Mouse (Mus musculus) myocyte (in vitro differentiated cells): ENCODE results near the gene Jmjd4. TPM values are rescaled to one million over a fixed set of nuclear protein-coding genes. Genes with fewer than 3 reads are reported as not detected.

Experiments used
- H3K27me3 ChIP-seq: one replicate; pipeline ENCODE4 v1.6.1; 2011; ENCODE audit not compliant: control insufficient read depth, insufficient read depth, insufficient read length
- H3K36me3 ChIP-seq: one replicate; pipeline ENCODE4 v1.6.1; 2011; ENCODE audit not compliant: control insufficient read depth, insufficient read depth
- H3K4me2 ChIP-seq: one replicate; pipeline ENCODE4 v1.6.1; 2011; ENCODE audit warnings: low read depth, control low read depth
- H3K4me3 ChIP-seq: one replicate; pipeline ENCODE4 v1.5.1; 2011; ENCODE audit warnings: mild to moderate bottlenecking, control low read depth, moderate library complexity
- H3K79me2 ChIP-seq: one replicate; pipeline ENCODE4 v1.6.1; 2011; ENCODE audit not compliant: control insufficient read depth, insufficient read depth
- H3ac ChIP-seq: one replicate; pipeline ENCODE4 v1.6.1; 2011; ENCODE audit not compliant: control insufficient read depth, insufficient read length
- CEBPB ChIP-seq: IDR thresholded peaks from 2 replicates; pipeline ENCODE4 v1.6.1; 2011; ENCODE audit warnings: mild to moderate bottlenecking, moderate library complexity; ENCODE audit not compliant: poor library complexity, insufficient read depth, severe bottlenecking
- E2F4 ChIP-seq: IDR thresholded peaks from one replicate; pipeline ENCODE4 v1.6.1; 2011; ENCODE audit warnings: mild to moderate bottlenecking, control low read depth, moderate library complexity; ENCODE audit not compliant: insufficient read depth
- MAX ChIP-seq: IDR thresholded peaks from one replicate; pipeline ENCODE4 v1.6.1; 2011; ENCODE audit warnings: low read depth, mild to moderate bottlenecking, control low read depth
- MYOD1 ChIP-seq, 3 experiments: IDR thresholded peaks; one replicate each; pipeline ENCODE4 v1.6.1; 2011; ENCODE audit warnings: control low read depth in 2 of 3, low read depth in 2 of 3, mild to moderate bottlenecking in 2 of 3, moderate library complexity in 1 of 3; ENCODE audit not compliant: insufficient read length in 2 of 3, control insufficient read depth in 1 of 3
- MYOG ChIP-seq, 3 experiments: IDR thresholded peaks; one replicate each; pipeline ENCODE4 v1.6.1; 2011; ENCODE audit warnings: control low read depth in 2 of 3, low read depth in 2 of 3, mild to moderate bottlenecking in 2 of 3; ENCODE audit not compliant: insufficient read length in 2 of 3, control insufficient read depth in 1 of 3, insufficient read depth in 1 of 3
- POLR2A ChIP-seq: IDR thresholded peaks from one replicate; pipeline ENCODE4 v1.6.1; 2011; ENCODE audit warnings: low read depth, mild to moderate bottlenecking, control low read depth, moderate library complexity; ENCODE audit not compliant: insufficient read length
- POLR2AphosphoS2 ChIP-seq: IDR thresholded peaks from one replicate; pipeline ENCODE4 v1.6.1; 2011; ENCODE audit warnings: low read depth, control low read depth; ENCODE audit not compliant: insufficient read length
- REST ChIP-seq: IDR thresholded peaks from one replicate; pipeline ENCODE4 v1.6.1; 2011; ENCODE audit warnings: mild to moderate bottlenecking, control low read depth, moderate library complexity; ENCODE audit not compliant: insufficient read depth, insufficient read length
- SRF ChIP-seq: IDR thresholded peaks from one replicate; pipeline ENCODE4 v1.6.1; 2011; ENCODE audit warnings: low read depth; ENCODE audit not compliant: control insufficient read depth, insufficient read length
- TCF12 ChIP-seq: IDR thresholded peaks from one replicate; pipeline ENCODE4 v1.6.1; 2011; ENCODE audit warnings: mild to moderate bottlenecking, control low read depth; ENCODE audit not compliant: poor library complexity, insufficient read depth, severe bottlenecking
- TCF3 ChIP-seq: IDR thresholded peaks from one replicate; pipeline ENCODE4 v1.6.1; 2011; ENCODE audit warnings: low read depth, control low read depth; ENCODE audit not compliant: insufficient read length
- USF1 ChIP-seq: IDR thresholded peaks from one replicate; pipeline ENCODE4 v1.6.1; 2011; ENCODE audit warnings: low read depth, mild to moderate bottlenecking, control low read depth, moderate library complexity
- polyA plus RNA-seq: library from polyadenylated mRNA; unstranded; fragments of >200 nt; fragmentation: generic; extraction: Trizol; gene quantifications from one replicate; pipeline ENCODE4 v1.2.1, GENCODE M21; 2012; ENCODE audit warnings: missing spikeins

The Jmjd4 gene
- polyA plus RNA-seq, 1 experiment: 4.5 TPM

DNA sequence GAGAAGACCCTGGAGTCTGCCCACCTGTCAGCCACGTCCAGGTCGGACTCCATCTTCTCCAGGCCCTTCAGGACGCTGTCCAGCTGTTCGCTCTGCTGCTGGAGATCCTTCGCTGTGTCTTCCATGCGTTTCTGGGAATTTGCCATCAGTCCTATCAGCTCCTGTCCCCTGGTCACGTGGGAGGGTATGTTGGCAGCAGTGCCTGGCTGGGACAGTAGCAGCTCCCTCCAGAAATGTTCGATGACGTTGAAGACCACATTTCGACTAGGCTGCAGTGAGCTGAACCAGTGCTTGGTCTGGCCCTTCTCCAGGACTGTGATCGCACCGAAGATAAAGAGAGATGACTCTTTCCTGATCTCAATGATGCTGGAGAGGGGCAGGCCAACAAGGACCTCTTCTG lies 11.9 kb upstream of the Jmjd4 start:
- Histone ChIP-seq H3K4me2 (no peak overlapping the region), H3K27me3 (no peaks in the 10 kb centered on the region), H3ac (no peak overlapping the region), H3K36me3 (peaks cover 15% of the 10 kb centered on the region), H3K4me3 (no peak overlapping the region), H3K79me2 (no peaks in the 10 kb centered on the region)
- TF ChIP-seq TCF12: no peak
- no peak for TF ChIP-seq MYOG (IDR thresholded peaks at IDR 0.05; ENCODE audit: control insufficient read depth in 1 of 3, insufficient read depth in 1 of 3, insufficient read length in 2 of 3, low read depth in 2 of 3)
- TF ChIP-seq POLR2A: no peak
- no peak for TF ChIP-seq MYOD1 (IDR thresholded peaks at IDR 0.05; ENCODE audit: control insufficient read depth in 1 of 3, insufficient read length in 2 of 3, low read depth in 2 of 3)
- no peak for TF ChIP-seq POLR2AphosphoS2
- no peak for TF ChIP-seq USF1
- TF ChIP-seq SRF: no peak
- no peak for TF ChIP-seq MAX
- no peak for TF ChIP-seq REST
- TF ChIP-seq E2F4: no peak

DNA sequence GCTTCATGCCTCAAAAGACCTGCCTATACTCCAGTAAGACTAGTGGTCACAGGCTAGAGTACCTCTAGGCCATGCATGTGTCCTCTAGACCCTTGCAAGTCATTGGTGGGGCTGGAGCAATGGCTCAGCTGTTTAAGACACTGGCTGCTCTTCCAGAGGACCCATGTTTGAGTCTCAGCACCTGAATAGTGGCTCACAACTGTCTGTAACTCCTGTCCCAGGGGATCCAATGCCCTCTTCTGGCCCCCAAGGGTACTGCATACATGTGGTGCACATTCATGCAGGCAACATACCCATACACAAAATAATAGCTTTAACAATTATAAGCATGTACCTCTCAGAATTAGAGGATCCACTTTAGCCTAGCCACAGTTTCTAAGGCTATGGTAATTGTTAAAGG lies 6.7 kb upstream of the Jmjd4 start:
- no peak for TF ChIP-seq SRF
- no peak for TF ChIP-seq REST
- no peak for TF ChIP-seq MAX
- no peak for TF ChIP-seq POLR2A
- TF ChIP-seq POLR2AphosphoS2: no peak
- no peak for TF ChIP-seq TCF12
- TF ChIP-seq TCF3: no peak
- Histone ChIP-seq H3K4me2 (no peak overlapping the region), H3K79me2 (no peaks in the 10 kb centered on the region), H3K27me3 (no peaks in the 10 kb centered on the region), H3K4me3 (no peak overlapping the region), H3ac (no peak overlapping the region), H3K36me3 (peaks cover 3% of the 10 kb centered on the region)

DNA sequence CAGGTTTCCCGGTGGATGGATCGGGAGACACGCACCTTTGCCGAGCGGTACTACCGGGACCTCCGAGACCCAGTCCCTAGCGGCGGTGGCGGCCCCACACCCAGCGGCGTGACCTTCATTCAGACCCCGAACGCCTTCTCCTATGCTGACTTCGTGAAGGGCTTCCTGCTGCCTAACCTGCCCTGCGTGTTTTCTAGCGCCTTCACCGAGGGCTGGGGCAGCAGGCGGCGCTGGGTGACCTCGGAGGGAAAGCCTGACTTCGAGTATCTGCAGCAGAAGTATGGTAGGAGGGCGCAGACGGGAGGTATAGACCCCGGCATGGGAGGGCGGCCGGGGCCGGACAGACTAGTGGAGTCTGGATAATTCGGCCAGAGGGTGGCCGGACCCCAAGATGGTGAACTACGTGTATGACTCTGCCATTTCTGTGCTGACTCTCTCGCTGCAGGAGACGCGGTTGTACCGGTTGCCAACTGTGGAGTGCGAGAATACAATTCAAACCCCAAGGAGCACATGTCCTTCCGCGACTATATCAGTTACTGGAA lies 456 bp downstream of the Jmjd4 start:
- Histone ChIP-seq H3K27me3 (no peaks in the 10 kb centered on the region), H3K4me2 (peak overlapping the region; percentile 81), H3K36me3 (peaks cover 10% of the 10 kb centered on the region), H3ac (peak overlapping the region; percentile 39), H3K79me2 (peaks cover 13% of the 10 kb centered on the region), H3K4me3 (peak overlapping the region; percentile 84)
- no peak for TF ChIP-seq USF1
- no peak for TF ChIP-seq E2F4
- no peak for TF ChIP-seq MYOG (IDR thresholded peaks at IDR 0.05; ENCODE audit: control insufficient read depth in 1 of 3, insufficient read depth in 1 of 3, insufficient read length in 2 of 3, low read depth in 2 of 3)
- no peak for TF ChIP-seq TCF12
- no peak for TF ChIP-seq TCF3
- no peak for TF ChIP-seq SRF
- no peak for TF ChIP-seq POLR2A
- TF ChIP-seq MYOD1 (IDR thresholded peaks at IDR 0.05; ENCODE audit: control insufficient read depth in 1 of 3, insufficient read length in 2 of 3, low read depth in 2 of 3): no peak
- no peak for TF ChIP-seq REST
- no peak for TF ChIP-seq CEBPB
- TF ChIP-seq POLR2AphosphoS2: no peak
- TF ChIP-seq MAX: no peak

DNA sequence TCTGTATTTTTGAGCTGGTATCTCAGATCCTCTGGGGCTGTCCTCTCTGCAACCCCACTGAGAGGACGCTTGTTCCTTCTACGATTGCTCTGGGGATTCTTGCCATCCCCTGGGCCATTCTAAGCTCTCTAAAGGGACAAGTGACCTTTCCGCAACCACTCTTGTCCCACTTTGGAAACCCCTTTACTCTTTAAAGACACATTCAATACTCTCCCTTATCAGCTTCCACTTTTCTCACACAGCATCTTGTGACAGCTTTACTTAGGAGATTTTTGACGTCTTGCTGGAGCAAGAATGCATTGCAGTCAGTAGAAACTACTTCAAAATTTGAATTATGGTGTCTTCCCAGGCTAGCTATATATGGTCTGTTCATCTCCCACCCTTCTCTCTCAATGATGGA lies 1.2 kb downstream of the Jmjd4 start, which contains the start of gene Snap47:
Gene Snap47 (minus strand): TSS at position 101 of the 400 bp plus-strand sequence.
- H3K36me3 ChIP-seq: peaks cover 10% of the 10 kb centered on the region

DNA sequence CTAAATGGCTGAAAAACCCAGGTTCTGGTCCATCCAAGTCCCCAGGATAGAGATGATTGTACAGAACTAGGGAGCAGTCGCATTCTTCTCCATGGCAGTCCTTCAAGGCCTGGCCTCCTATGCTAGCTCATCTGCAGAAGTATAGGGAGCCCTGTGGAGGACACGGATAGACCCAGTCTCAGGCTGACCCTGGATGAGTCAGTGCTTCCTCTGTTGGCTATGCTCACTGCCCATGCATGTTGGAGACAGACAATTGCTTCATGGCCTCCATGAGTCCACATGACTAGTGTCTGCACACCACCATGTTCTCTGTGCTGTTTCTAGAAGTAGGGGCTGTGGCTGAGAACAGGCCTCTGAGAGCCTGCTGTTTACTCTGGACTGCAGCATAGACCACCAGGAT lies 6.5 kb downstream of the Jmjd4 start:
- Histone ChIP-seq H3K4me3 (no peak overlapping the region), H3K36me3 (peaks cover 13% of the 10 kb centered on the region), H3K27me3 (no peaks in the 10 kb centered on the region), H3ac (no peak overlapping the region), H3K4me2 (no peak overlapping the region), H3K79me2 (peaks cover 3% of the 10 kb centered on the region)
- no peak for TF ChIP-seq REST
- TF ChIP-seq TCF12: no peak
- TF ChIP-seq USF1: no peak
- no peak for TF ChIP-seq POLR2A
- no peak for TF ChIP-seq E2F4
- TF ChIP-seq MYOD1 (IDR thresholded peaks at IDR 0.05; ENCODE audit: control insufficient read depth in 1 of 3, insufficient read length in 2 of 3, low read depth in 2 of 3): no peak
- TF ChIP-seq SRF: no peak
- no peak for TF ChIP-seq TCF3
- TF ChIP-seq MYOG (IDR thresholded peaks at IDR 0.05; ENCODE audit: control insufficient read depth in 1 of 3, insufficient read depth in 1 of 3, insufficient read length in 2 of 3, low read depth in 2 of 3): no peak
- TF ChIP-seq MAX: no peak
- no peak for TF ChIP-seq POLR2AphosphoS2
- TF ChIP-seq CEBPB: no peak

More for the DNA sequence above, 1.2 kb downstream of the Jmjd4 start, which contains the start of gene Snap47:
- Histone ChIP-seq H3K4me3 (peak within 1 kb of the TSS; percentile 84), H3ac (peak within 1 kb of the TSS; percentile 39), H3K79me2 (peaks cover 13% of the 10 kb centered on the region), H3K27me3 (no peaks in the 10 kb centered on the region), H3K4me2 (peak within 1 kb of the TSS; percentile 81)
- TF ChIP-seq MAX (no peak), TCF12 (no peak), TCF3 (no peak), E2F4 (no peak), SRF (no peak)
